Mouse (Mus musculus): ENCODE data around the gene Usp49. TPM values are rescaled to one million over a fixed set of nuclear protein-coding genes. Genes with fewer than 3 reads are reported as not detected.
"Not testable (repeated sequence)": the region's sequence is repeated elsewhere in the genome, so short reads cannot be mapped to it uniquely, and the experiment has no call there.

The Usp49 gene
- polyA plus RNA-seq, 1 experiment = 12.4 TPM

GRCm38 (mm10) chr17:47606220-47606619 lies 24.3 kb upstream of the Usp49 start:
- DNase-seq (ENCODE audit: extremely low spot score in 1 of 2, low spot score in 1 of 2) = no peak

GRCm38 (mm10) chr17:47609182-47609581 lies 21.3 kb upstream of the Usp49 start:
- DNase-seq (ENCODE audit: extremely low spot score in 1 of 2, low spot score in 1 of 2) = no peak

- DNase-seq (ENCODE audit: extremely low spot score in 1 of 2, low spot score in 1 of 2) = peak; percentile 93 to 98
Observed at GRCm38 (mm10) chr17:47610849-47611660, 19.4 kb upstream of the Usp49 start, which contains the start of the genes Bysl, Med20 and Gm20517. Gene Bysl (minus strand): TSS chr17:47611492. Gene Med20 (plus strand): TSS chr17:47611582. Gene Gm20517 (plus strand): TSS chr17:47611589.

- DNase-seq (ENCODE audit: extremely low spot score in 1 of 2, low spot score in 1 of 2) = no peak
Observed at GRCm38 (mm10) chr17:47611661-47611982, 18.9 kb upstream of the Usp49 start.

- peak in 1 of 2 experiments; percentile 33 for DNase-seq (ENCODE audit: extremely low spot score in 1 of 2, low spot score in 1 of 2)
Observed at GRCm38 (mm10) chr17:47614018-47614417, 16.5 kb upstream of the Usp49 start.

GRCm38 (mm10) chr17:47616119-47616518 lies 14.4 kb upstream of the Usp49 start:
- DNase-seq (ENCODE audit: extremely low spot score in 1 of 2, low spot score in 1 of 2) = no peak

- no peak for DNase-seq (ENCODE audit: extremely low spot score in 1 of 2, low spot score in 1 of 2)
Observed at GRCm38 (mm10) chr17:47616652-47617051, 13.8 kb upstream of the Usp49 start.

GRCm38 (mm10) chr17:47617605-47618307 lies 12.7 kb upstream of the Usp49 start:
- no peak for DNase-seq (ENCODE audit: extremely low spot score in 1 of 2, low spot score in 1 of 2)

- no peak for DNase-seq (ENCODE audit: extremely low spot score in 1 of 2, low spot score in 1 of 2)
Observed at GRCm38 (mm10) chr17:47618556-47619311, 11.8 kb upstream of the Usp49 start.

- DNase-seq (ENCODE audit: extremely low spot score in 1 of 2, low spot score in 1 of 2) = no peak
Observed at GRCm38 (mm10) chr17:47622912-47623554, 7.5 kb upstream of the Usp49 start.

GRCm38 (mm10) chr17:47624572-47624971 lies 5.9 kb upstream of the Usp49 start:
- DNase-seq (ENCODE audit: extremely low spot score in 1 of 2, low spot score in 1 of 2) = not testable (repeated sequence)

- no peak for DNase-seq (ENCODE audit: extremely low spot score in 1 of 2, low spot score in 1 of 2)
Observed at GRCm38 (mm10) chr17:47625088-47625487, 5.4 kb upstream of the Usp49 start.

GRCm38 (mm10) chr17:47626031-47626430 lies 4.5 kb upstream of the Usp49 start:
- DNase-seq (ENCODE audit: extremely low spot score in 1 of 2, low spot score in 1 of 2) = no peak

- no peak for DNase-seq (ENCODE audit: extremely low spot score in 1 of 2, low spot score in 1 of 2)
Observed at GRCm38 (mm10) chr17:47627791-47628190, 2.7 kb upstream of the Usp49 start.

- DNase-seq (ENCODE audit: extremely low spot score in 1 of 2, low spot score in 1 of 2) = peak; percentile 86 to 92
Observed at GRCm38 (mm10) chr17:47628851-47629676, 1.4 kb upstream of the Usp49 start.

GRCm38 (mm10) chr17:47629717-47630677 lies 493 bp upstream of the Usp49 start:
- peak in 1 of 2 experiments; percentile 38 for DNase-seq (ENCODE audit: extremely low spot score in 1 of 2, low spot score in 1 of 2)

GRCm38 (mm10) chr17:47632181-47632840 lies 1.8 kb downstream of the Usp49 start:
- DNase-seq (ENCODE audit: extremely low spot score in 1 of 2, low spot score in 1 of 2) = no peak

Data from frontal cortex, adult 2 months (tissue).